Mouse (Mus musculus) Muller cell, postnatal 12 days (primary cell): Measurements from ENCODE around the gene Nap1l4.
"Not testable (repeated sequence)": the region's sequence is repeated elsewhere in the genome, so short reads cannot be mapped to it uniquely, and the experiment has no call there.

Experiments
- DNase-seq: peaks from one replicate; pipeline ENCODE4 v3.0.0-alpha.2; 2015; ENCODE audit errors: inconsistent ontology term

Gene Nap1l4

GRCm38 (mm10) chr7:143548976-143549457 lies at the start of gene Nap1l4:
Gene Nap1l4 (minus strand): TSS chr7:143549106.
- DNase-seq: peak; percentile 98

GRCm38 (mm10) chr7:143594865-143595264 lies 46.0 kb upstream of the Nap1l4 start:
- DNase-seq: peak; percentile 40

- DNase-seq: no peak
These were observed 43.3 kb upstream of the Nap1l4 start for GRCm38 (mm10) chr7:143592255-143592654.

- DNase-seq: no peak
These were observed 39.1 kb upstream of the Nap1l4 start for GRCm38 (mm10) chr7:143588006-143588405.

- DNase-seq: peak; percentile 4
These were observed 38.7 kb upstream of the Nap1l4 start for GRCm38 (mm10) chr7:143587586-143587985.

- DNase-seq: peak; percentile 55
These were observed 35.0 kb upstream of the Nap1l4 start for GRCm38 (mm10) chr7:143583956-143584355.

- DNase-seq: no peak
These were observed 34.1 kb upstream of the Nap1l4 start for GRCm38 (mm10) chr7:143583025-143583424.

- no peak for DNase-seq
These were observed 26.8 kb upstream of the Nap1l4 start for GRCm38 (mm10) chr7:143575751-143576150.

- DNase-seq: no peak
These were observed 16.7 kb upstream of the Nap1l4 start for GRCm38 (mm10) chr7:143565648-143566039.

GRCm38 (mm10) chr7:143565015-143565647 lies 16.2 kb upstream of the Nap1l4 start:
- no peak for DNase-seq

- no peak for DNase-seq
These were observed 14.9 kb upstream of the Nap1l4 start for GRCm38 (mm10) chr7:143563787-143564186.

GRCm38 (mm10) chr7:143557616-143558015 lies 8.7 kb upstream of the Nap1l4 start:
- DNase-seq: no peak

- DNase-seq: peak; percentile 95
These were observed 8.2 kb upstream of the Nap1l4 start for GRCm38 (mm10) chr7:143556964-143557610.

- no peak for DNase-seq
These were observed 798 bp upstream of the Nap1l4 start for GRCm38 (mm10) chr7:143549588-143550220.

GRCm38 (mm10) chr7:143548231-143548961 lies 510 bp downstream of the Nap1l4 start:
- no peak for DNase-seq

- DNase-seq: no peak
These were observed 2.4 kb downstream of the Nap1l4 start for GRCm38 (mm10) chr7:143546554-143546953.

- DNase-seq: no peak
These were observed 4.5 kb downstream of the Nap1l4 start for GRCm38 (mm10) chr7:143544368-143544767.

GRCm38 (mm10) chr7:143538671-143539070 lies 10.2 kb downstream of the Nap1l4 start:
- no peak for DNase-seq

GRCm38 (mm10) chr7:143538229-143538628 lies 10.7 kb downstream of the Nap1l4 start:
- DNase-seq: not testable (repeated sequence)

- no peak for DNase-seq
These were observed 12.7 kb downstream of the Nap1l4 start for GRCm38 (mm10) chr7:143536251-143536650.

- no peak for DNase-seq
These were observed 15.6 kb downstream of the Nap1l4 start for GRCm38 (mm10) chr7:143533284-143533683.

- DNase-seq: no peak
These were observed 16.5 kb downstream of the Nap1l4 start for GRCm38 (mm10) chr7:143532410-143532809.
